Mouse (Mus musculus) MEL (cell line): ENCODE data around the gene Ptpra. TPM values are rescaled to one million over a fixed set of nuclear protein-coding genes. Genes with fewer than 3 reads are reported as not detected.

ENCODE experiments used
- DNase-seq: peaks from one replicate; pipeline ENCODE4 v3.0.0; 2011; ENCODE audit warnings: low read depth, low spot score
- H3K27ac ChIP-seq: 2 replicates; pipeline ENCODE4 v1.5.1; 2012; ENCODE audit warnings: low read depth, mild to moderate bottlenecking, control low read depth, low read length, moderate library complexity; ENCODE audit not compliant: control insufficient read depth
- H3K27me3 ChIP-seq, 2 experiments: fragments of 150-350 bp in 1 of 2; sonication (generic) in 1 of 2; 2 replicates each; pipeline ENCODE4 v1.6.1; 2012; ENCODE audit warnings: low read length in 2 of 2, mild to moderate bottlenecking in 2 of 2, improper control_type of control experiment in 1 of 2, moderate library complexity in 1 of 2; ENCODE audit not compliant: insufficient read depth in 2 of 2, control insufficient read depth in 1 of 2
- H3K36me3 ChIP-seq, 2 experiments: 2 replicates each; pipeline ENCODE4 v1.6.1; 2012 to 2014; ENCODE audit warnings: low read length in 2 of 2, improper control_type of control experiment in 1 of 2, inconsistent platforms in 1 of 2, mild to moderate bottlenecking in 1 of 2; ENCODE audit not compliant: insufficient read depth in 2 of 2, control insufficient read depth in 1 of 2
- H3K4me1 ChIP-seq, 2 experiments: fragments of 150-350 bp in 1 of 2; sonication (generic) in 1 of 2; 2 replicates each; pipeline ENCODE4 v1.6.1; 2012; ENCODE audit warnings: low read length in 2 of 2, improper control_type of control experiment in 1 of 2, mild to moderate bottlenecking in 1 of 2; ENCODE audit not compliant: insufficient read depth in 2 of 2, control insufficient read depth in 1 of 2
- H3K4me3 ChIP-seq, 2 experiments: fragments of 150-350 bp in 1 of 2; sonication (generic) in 1 of 2; 2 replicates each; pipeline ENCODE4 v1.5.1; 2012; ENCODE audit warnings: low read depth in 2 of 2, low read length in 2 of 2, mild to moderate bottlenecking in 2 of 2, moderate library complexity in 2 of 2, control low read depth in 1 of 2, improper control_type of control experiment in 1 of 2; ENCODE audit not compliant: control insufficient read depth in 1 of 2, insufficient read depth in 1 of 2
- H3K79me2 ChIP-seq: 2 replicates; pipeline ENCODE4 v1.6.1; 2012; ENCODE audit warnings: mild to moderate bottlenecking, low read length, moderate library complexity; ENCODE audit not compliant: control insufficient read depth, poor library complexity, insufficient read depth
- H3K9ac ChIP-seq: 2 replicates; pipeline ENCODE4 v1.6.1; 2012; ENCODE audit warnings: low read depth, mild to moderate bottlenecking, control low read depth, low read length, moderate library complexity; ENCODE audit not compliant: control insufficient read depth, poor library complexity, severe bottlenecking
- H3K9me3 ChIP-seq: fragments of 150-350 bp; sonication (generic); replicated peaks from 2 replicates; pipeline ENCODE4 v1.6.1; 2012; ENCODE audit warnings: mild to moderate bottlenecking, low read length, improper control_type of control experiment, moderate library complexity; ENCODE audit not compliant: insufficient read depth
- CHD2 ChIP-seq: IDR thresholded peaks from 2 replicates; pipeline ENCODE4 v1.6.1; 2011; ENCODE audit warnings: low read length, improper control_type of control experiment
- CTCF ChIP-seq, 3 experiments: IDR thresholded peaks in 2 of 3; conservative IDR thresholded peaks in 1 of 3; 2 replicates each; pipeline ENCODE4 v1.5.1; 2011 to 2012; ENCODE audit warnings: low read length in 3 of 3, low read depth in 2 of 3, mild to moderate bottlenecking in 2 of 3, improper control_type of control experiment in 1 of 3, inconsistent platforms in 1 of 3, mixed read lengths in 1 of 3, moderate library complexity in 1 of 3; ENCODE audit not compliant: control insufficient read depth in 1 of 3, insufficient read depth in 1 of 3, poor library complexity in 1 of 3, severe bottlenecking in 1 of 3
- E2F4 ChIP-seq: IDR thresholded peaks from 2 replicates; pipeline ENCODE4 v1.6.1; 2011; ENCODE audit warnings: low read depth, low read length, improper control_type of control experiment, borderline replicate concordance
- ELF1 ChIP-seq: IDR thresholded peaks from 2 replicates; pipeline ENCODE4 v1.6.1; 2014; ENCODE audit warnings: low read depth, mild to moderate bottlenecking, inconsistent platforms, low read length, improper control_type of control experiment, moderate library complexity
- GATA1 ChIP-seq: IDR thresholded peaks from 2 replicates; pipeline ENCODE4 v1.6.1; 2011; ENCODE audit warnings: low read depth, low read length, improper control_type of control experiment
- MAFK ChIP-seq: IDR thresholded peaks from 2 replicates; pipeline ENCODE4 v1.6.1; 2011; ENCODE audit warnings: low read depth, mild to moderate bottlenecking, low read length, improper control_type of control experiment, borderline replicate concordance
- MAX ChIP-seq: IDR thresholded peaks from 2 replicates; pipeline ENCODE4 v1.6.1; 2011; ENCODE audit warnings: low read length, improper control_type of control experiment
- MEF2A ChIP-seq: IDR thresholded peaks from 2 replicates; pipeline ENCODE4 v1.6.1; 2014; ENCODE audit warnings: low read depth, mild to moderate bottlenecking, inconsistent platforms, low read length, improper control_type of control experiment; ENCODE audit not compliant: poor library complexity, insufficient replicate concordance, severe bottlenecking; ENCODE audit errors: extremely low read depth
- MXI1 ChIP-seq: IDR thresholded peaks from 2 replicates; pipeline ENCODE4 v1.6.1; 2011; ENCODE audit warnings: mild to moderate bottlenecking, low read depth, low read length, improper control_type of control experiment
- NELFE ChIP-seq: IDR thresholded peaks from 2 replicates; pipeline ENCODE4 v1.6.1; 2011; ENCODE audit warnings: low read depth, low read length, improper control_type of control experiment
- POLR2AphosphoS2 ChIP-seq: IDR thresholded peaks from 2 replicates; pipeline ENCODE4 v1.6.1; 2011; ENCODE audit warnings: low read length, improper control_type of control experiment
- RAD21 ChIP-seq: IDR thresholded peaks from 2 replicates; pipeline ENCODE4 v1.6.1; 2011; ENCODE audit warnings: mild to moderate bottlenecking, low read depth, low read length, improper control_type of control experiment
- TAL1 ChIP-seq: IDR thresholded peaks from 2 replicates; pipeline ENCODE4 v1.6.1; 2012; ENCODE audit warnings: mild to moderate bottlenecking, inconsistent platforms, low read length, moderate library complexity, mixed read lengths
- TCF12 ChIP-seq: IDR thresholded peaks from 2 replicates; pipeline ENCODE4 v1.6.1; 2014; ENCODE audit warnings: low read depth, mild to moderate bottlenecking, inconsistent platforms, low read length, improper control_type of control experiment, moderate library complexity
- UBTF ChIP-seq: IDR thresholded peaks from 2 replicates; pipeline ENCODE4 v1.6.1; 2012; ENCODE audit warnings: low read depth, mild to moderate bottlenecking, inconsistent platforms, low read length, improper control_type of control experiment, moderate library complexity, borderline replicate concordance; ENCODE audit not compliant: insufficient read depth
- USF2 ChIP-seq, 2 experiments: IDR thresholded peaks; 2 replicates each; pipeline ENCODE4 v1.6.1; 2011 to 2012; ENCODE audit warnings: improper control_type of control experiment in 2 of 2, low read length in 2 of 2, borderline replicate concordance in 1 of 2, inconsistent platforms in 1 of 2, low read depth in 1 of 2, mild to moderate bottlenecking in 1 of 2; ENCODE audit not compliant: insufficient read depth in 1 of 2
- ZC3H11A ChIP-seq: IDR thresholded peaks from 2 replicates; pipeline ENCODE4 v1.6.1; 2012; ENCODE audit warnings: low read depth, mild to moderate bottlenecking, inconsistent platforms, low read length, improper control_type of control experiment
- polyA plus RNA-seq, 2 experiments: library from polyadenylated mRNA; stranded (reverse) in 1 of 2; unstranded in 1 of 2; fragments of >175 nt in 1 of 2; fragments of >200 nt in 1 of 2; gene quantifications; 2 replicates each; pipeline versions ENCODE4 v1.2.1 to v1.2.4; 2012; ENCODE audit warnings: low replicate concordance in 2 of 2, low read depth in 1 of 2; ENCODE audit not compliant: insufficient read length in 2 of 2, insufficient read depth in 1 of 2, missing spikeins in 1 of 2
- total RNA-seq: library from RNA; depleted of rRNA; stranded (reverse); fragments of 300-350 nt; gene quantifications from 2 replicates; pipeline ENCODE4 v1.2.3, GENCODE M21; 2012

Gene Ptpra
- total and polyA plus RNA-seq, 3 experiments: 28.1 to 68.3 TPM; not detected in 1

- no peak for TF ChIP-seq CTCF (IDR thresholded peaks at IDR 0.05 in 2 of 3, conservative IDR thresholded peaks at IDR 0.05 in 1 of 3; ENCODE audit: control insufficient read depth in 1 of 3, insufficient read depth in 1 of 3, low read depth in 2 of 3, low read length in 3 of 3, poor library complexity in 1 of 3, severe bottlenecking in 1 of 3)
- Histone ChIP-seq H3K4me3 (no peak overlapping the region), H3K9ac (no peak overlapping the region), H3K27ac (no peak overlapping the region), H3K36me3 (peaks cover 2 to 18% of the 10 kb centered on the region in 2 experiments; a peak in 3 of 4 replicates), H3K79me2 (peaks cover 28% of the 10 kb centered on the region), H3K4me1 (peaks cover 6 to 17% of the 10 kb centered on the region in 2 experiments), H3K27me3 (no peaks in the 10 kb centered on the region), H3K9me3 (no peaks in the 10 kb centered on the region)
- no peak for DNase-seq
Measured at GRCm38 (mm10) chr2:130475764-130476163, 25.7 kb downstream of the Ptpra start.

GRCm38 (mm10) chr2:130476666-130477297 is 26.7 kb downstream of the Ptpra start:
- Histone ChIP-seq H3K4me3 (no peak overlapping the region), H3K9me3 (no peaks in the 10 kb centered on the region), H3K79me2 (peaks cover 26% of the 10 kb centered on the region), H3K9ac (no peak overlapping the region), H3K27me3 (no peaks in the 10 kb centered on the region), H3K27ac (no peak overlapping the region), H3K36me3 (peaks cover 2 to 9% of the 10 kb centered on the region in 2 experiments; a peak in 3 of 4 replicates), H3K4me1 (peaks cover under 1 to 14% of the 10 kb centered on the region in 2 experiments; a peak in 3 of 4 replicates)
- TF ChIP-seq MAFK (no peak), GATA1 (no peak), TAL1 (no peak), MAX (no peak), ZC3H11A (no peak), MEF2A (no peak), RAD21 (no peak), CHD2 (no peak), TCF12 (no peak), CTCF (IDR thresholded peaks at IDR 0.05 in 2 of 3, conservative IDR thresholded peaks at IDR 0.05 in 1 of 3; ENCODE audit: control insufficient read depth in 1 of 3, insufficient read depth in 1 of 3, low read depth in 2 of 3, low read length in 3 of 3, poor library complexity in 1 of 3, severe bottlenecking in 1 of 3) (no peak), UBTF (no peak), E2F4 (no peak), NELFE (no peak), MXI1 (no peak), ELF1 (no peak), USF2 (IDR thresholded peaks at IDR 0.05; ENCODE audit: borderline replicate concordance in 1 of 2, insufficient read depth in 1 of 2, low read depth in 1 of 2, low read length in 2 of 2) (no peak), POLR2AphosphoS2 (no peak)
- no peak for DNase-seq
